Mouse (Mus musculus) hindbrain, embryonic 13.5 days (tissue): ENCODE results near the gene Errfi1. TPM values are rescaled to one million over a fixed set of nuclear protein-coding genes. Genes with fewer than 3 reads are reported as not detected.
"Not testable (repeated sequence)": the region's sequence is repeated elsewhere in the genome, so short reads cannot be mapped to it uniquely, and the experiment has no call there.

Source experiments
- ATAC-seq: fragments of 200-750 bp; cut with Nextera tagmentation; 2 replicates; pipeline ENCODE4 v1.8.0; 2017; ENCODE audit warnings: moderate TSS enrichment; ENCODE audit not compliant: low FRiP score
- H3K27ac ChIP-seq: fragments of 300-500 bp; sonication (generic); 2 replicates; pipeline ENCODE4 v1.5.1; 2015; ENCODE audit warnings: inconsistent platforms, mild to moderate bottlenecking, moderate library complexity
- H3K27me3 ChIP-seq: fragments of 300-500 bp; sonication (generic); 2 replicates; pipeline ENCODE4 v1.6.1; 2015; ENCODE audit warnings: mild to moderate bottlenecking, inconsistent platforms
- H3K36me3 ChIP-seq: fragments of 300-500 bp; sonication (generic); 2 replicates; pipeline ENCODE4 v1.6.1; 2015; ENCODE audit warnings: mild to moderate bottlenecking, inconsistent platforms
- H3K4me1 ChIP-seq: fragments of 300-500 bp; sonication (generic); replicated peaks from 2 replicates; pipeline ENCODE4 v1.6.1; 2015; ENCODE audit warnings: inconsistent platforms
- H3K4me2 ChIP-seq: fragments of 300-500 bp; sonication (generic); 2 replicates; pipeline ENCODE4 v1.6.1; 2015; ENCODE audit warnings: inconsistent platforms, mild to moderate bottlenecking, moderate library complexity
- H3K4me3 ChIP-seq: fragments of 300-500 bp; sonication (generic); 2 replicates; pipeline ENCODE4 v1.5.1; 2015; ENCODE audit warnings: mild to moderate bottlenecking, inconsistent platforms
- H3K9ac ChIP-seq: fragments of 300-500 bp; sonication (generic); 2 replicates; pipeline ENCODE4 v1.6.1; 2015; ENCODE audit warnings: mild to moderate bottlenecking, inconsistent platforms
- H3K9me3 ChIP-seq: fragments of 300-500 bp; sonication (generic); 2 replicates; pipeline ENCODE4 v1.6.1; 2016; ENCODE audit warnings: inconsistent platforms
- WGBS: fragments of 180-500 bp; shearing (Covaris S2); methylation state at CpG from one replicate; pipeline ENCODE4 v1.1.7; 2015; 5-methylcytosine and 5-hydroxymethylcytosine counted together
- polyA plus RNA-seq: library from polyadenylated mRNA; unstranded; fragments of >200 nt; fragmentation: Nextera tagmentation; extraction: Ambion mirVana; gene quantifications from 2 replicates; pipeline ENCODE4 v1.2.1, GENCODE M21; 2015

The Errfi1 gene
- polyA plus RNA-seq, 1 experiment from 2014 or later: 29.5 TPM

DNA sequence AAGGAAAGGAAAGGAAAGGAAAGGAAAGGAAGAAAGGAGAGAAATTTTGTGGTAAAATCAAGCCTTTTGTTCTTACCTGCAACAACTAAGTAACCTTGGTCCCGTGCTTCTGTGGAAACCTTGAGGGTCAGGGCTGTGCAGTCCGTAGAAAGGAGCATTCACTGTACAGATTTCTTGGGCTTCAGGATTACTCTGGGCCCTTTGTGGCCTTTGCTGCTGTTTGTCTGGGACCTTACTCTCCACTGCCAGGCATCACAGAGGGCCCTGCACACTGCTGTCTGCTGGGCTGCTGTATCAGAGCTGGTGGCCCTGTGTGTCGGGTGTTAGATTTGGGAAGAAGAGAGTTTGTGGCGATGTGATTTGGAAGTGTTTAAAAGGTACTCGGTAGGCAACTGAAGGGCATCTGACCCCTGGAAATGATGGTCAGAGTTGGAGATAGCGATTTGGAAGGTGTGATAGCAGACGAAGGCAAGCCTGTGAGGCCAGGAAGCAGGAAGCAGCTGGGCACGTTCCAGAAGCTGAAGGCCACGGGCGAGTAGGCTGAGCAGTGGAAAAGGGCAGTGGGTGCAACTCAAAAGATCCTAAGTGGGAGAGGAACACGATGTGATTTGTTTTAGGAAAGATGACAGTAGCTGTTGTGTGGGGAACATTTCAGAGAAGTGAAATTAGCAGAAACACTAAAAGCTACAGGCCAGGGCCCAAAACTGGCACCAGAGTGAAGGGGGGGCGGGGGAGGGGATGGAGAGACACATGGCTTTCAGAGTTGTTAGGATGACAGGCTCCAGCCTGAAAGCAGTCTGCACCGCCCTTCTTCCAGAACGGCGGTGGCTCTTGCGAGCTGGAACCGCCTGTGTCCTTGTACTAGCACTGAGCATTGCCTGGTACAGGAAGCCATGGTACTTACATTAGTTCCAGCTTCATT is 15.8 kb downstream of the Errfi1 start:
- Histone ChIP-seq H3K4me1 (peaks cover 26% of the 10 kb centered on the region), H3K9ac (0 out of 2 replicates have a peak overlapping the region, but pooled peaks have one; percentile 29), H3K4me2 (no peak overlapping the region), H3K4me3 (no peak overlapping the region), H3K27me3 (no peaks in the 10 kb centered on the region), H3K36me3 (peaks cover 31% of the 10 kb centered on the region), H3K27ac (no peak overlapping the region), H3K9me3 (no peaks in the 10 kb centered on the region)
- ATAC-seq: no peak
- 77% methylated on average over 17 of the region's 17 CpGs for WGBS

DNA sequence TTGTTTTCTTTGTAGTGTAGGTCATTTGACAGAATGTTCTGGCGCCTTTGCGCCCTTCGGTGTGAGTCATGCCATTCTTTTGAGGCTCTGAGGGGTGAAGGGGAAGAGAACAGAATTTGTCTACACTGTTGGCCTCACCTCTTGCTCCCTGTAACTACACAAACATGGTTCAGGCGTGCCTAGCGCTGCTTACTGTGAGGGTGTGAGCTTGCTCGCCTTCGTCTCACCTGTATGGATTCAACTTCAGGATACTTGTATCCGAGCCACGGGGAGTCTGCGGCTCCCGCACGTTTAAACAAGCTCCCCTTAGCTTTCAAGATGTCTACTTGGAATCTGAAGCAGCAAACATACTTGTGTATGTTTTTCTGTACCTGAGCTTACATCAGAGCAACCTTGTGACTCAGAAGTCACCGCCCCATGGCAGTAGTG is 17.3 kb downstream of the Errfi1 start:
- no peak for ATAC-seq
- peak overlapping the region; percentile 49; the same call in 1 of the 2 replicates for H3K9ac ChIP-seq
- 87% methylated on average over 13 of the region's 13 CpGs for WGBS
- H3K4me2 ChIP-seq: no peak overlapping the region
- no peak overlapping the region for H3K4me3 ChIP-seq
- H3K27me3 ChIP-seq: no peaks in the 10 kb centered on the region
- H3K27ac ChIP-seq: peak overlapping the region; percentile 83
- no peaks in the 10 kb centered on the region for H3K9me3 ChIP-seq
- peaks cover 26% of the 10 kb centered on the region for H3K36me3 ChIP-seq
- H3K4me1 ChIP-seq: peaks cover 22% of the 10 kb centered on the region

DNA sequence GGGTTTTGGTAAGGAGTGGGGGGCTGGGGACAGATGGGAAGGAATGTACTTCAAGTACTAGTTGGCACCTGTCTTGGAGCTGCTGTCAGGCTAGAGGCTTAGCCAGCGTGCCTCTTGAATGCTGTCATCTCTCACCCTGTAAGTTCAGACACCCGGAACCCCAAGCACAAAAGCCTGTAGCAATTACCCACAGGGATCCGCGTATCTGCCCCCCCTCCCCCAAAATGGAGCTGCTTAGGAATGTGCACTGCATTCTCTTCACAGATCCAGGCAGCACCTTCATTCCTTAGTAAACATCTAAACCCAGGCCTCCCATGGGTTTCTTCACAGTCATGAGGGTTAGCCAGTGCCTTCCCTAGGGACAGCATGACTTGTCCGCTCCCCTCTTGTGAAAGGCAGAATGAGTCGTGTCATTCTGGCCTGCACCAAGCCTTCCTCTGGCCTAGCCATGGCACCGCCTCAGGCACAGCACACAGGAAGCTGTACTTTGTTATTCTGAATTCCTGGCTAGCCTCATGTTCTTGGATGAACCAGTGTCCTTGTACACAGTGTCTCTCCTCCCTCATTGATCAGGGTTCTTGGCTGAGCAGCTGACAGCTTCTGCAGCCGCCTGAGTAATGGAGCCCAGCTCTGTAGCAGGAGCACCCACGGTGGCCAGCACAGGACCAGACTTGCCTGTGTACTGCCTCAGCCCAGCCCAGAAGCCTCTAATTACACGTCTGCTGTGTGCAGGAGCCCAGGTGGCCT is 17.8 kb downstream of the Errfi1 start:
- Histone ChIP-seq H3K27me3 (no peaks in the 10 kb centered on the region), H3K9ac (peak overlapping the region; percentile 49), H3K27ac (peak overlapping the region; percentile 83), H3K4me2 (no peak overlapping the region), H3K9me3 (no peaks in the 10 kb centered on the region), H3K4me3 (no peak overlapping the region), H3K4me1 (peaks cover 22% of the 10 kb centered on the region), H3K36me3 (peaks cover 20% of the 10 kb centered on the region)
- ATAC-seq: peak; percentile 82
- WGBS: 22% methylated on average over 10 of the region's 10 CpGs

DNA sequence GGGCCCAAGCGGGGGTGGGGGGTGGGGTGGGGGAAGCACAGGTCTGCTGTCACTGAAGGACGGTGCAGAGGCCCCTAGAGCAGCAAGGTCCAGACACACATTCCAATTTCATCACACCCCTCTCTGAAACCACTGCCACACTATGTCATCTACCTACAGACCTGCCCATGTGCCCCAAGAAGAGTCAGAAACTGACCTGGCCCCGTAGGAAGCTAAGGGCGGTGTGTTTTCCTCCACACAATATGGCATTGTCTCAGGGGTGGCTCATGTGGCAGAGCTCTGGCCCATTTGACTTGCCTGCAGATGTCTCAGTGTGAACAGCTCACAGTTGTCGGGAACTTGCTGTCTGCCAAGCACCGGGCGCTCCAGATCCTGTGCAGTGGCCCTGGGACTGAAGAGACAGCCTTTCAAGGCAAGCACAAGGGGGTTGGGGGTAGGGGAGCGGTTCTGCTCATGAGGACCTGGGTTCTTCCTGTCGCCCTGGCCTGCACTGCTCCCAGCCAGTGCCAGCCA is 18.5 kb downstream of the Errfi1 start:
- Histone ChIP-seq H3K4me2 (no peak overlapping the region), H3K27ac (peak overlapping the region; percentile 83), H3K4me3 (no peak overlapping the region), H3K27me3 (no peaks in the 10 kb centered on the region), H3K9me3 (no peaks in the 10 kb centered on the region), H3K9ac (peak overlapping the region; percentile 49), H3K36me3 (peaks cover 13% of the 10 kb centered on the region), H3K4me1 (peaks cover 22% of the 10 kb centered on the region)
- peak; percentile 21 for ATAC-seq
- WGBS: 35% methylated on average over 9 of the region's 9 CpGs

DNA sequence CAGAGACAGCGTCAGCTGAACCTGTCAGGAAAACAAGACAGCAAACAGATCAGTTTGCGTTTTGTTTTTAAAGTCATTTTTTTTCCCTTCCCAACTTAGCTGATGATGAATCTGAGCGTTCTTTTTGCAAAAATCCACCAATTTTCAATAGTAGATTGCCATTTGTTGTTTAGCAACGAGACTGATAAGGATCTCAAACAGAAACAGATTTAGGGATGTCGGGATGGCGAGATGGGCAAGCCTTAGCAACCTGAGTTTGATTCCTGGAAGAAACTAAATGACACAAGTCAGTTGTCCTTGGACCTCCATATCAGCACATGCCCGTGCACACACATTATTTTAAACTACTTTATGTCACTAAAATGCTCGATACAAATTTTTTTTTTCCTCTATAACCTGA is 19.0 kb downstream of the Errfi1 start:
- Histone ChIP-seq H3K4me1 (peaks cover 22% of the 10 kb centered on the region), H3K27me3 (no peaks in the 10 kb centered on the region), H3K4me2 (no peak overlapping the region), H3K27ac (peak overlapping the region; percentile 83), H3K9ac (no peak overlapping the region; the same call in 1 of the 2 replicates), H3K4me3 (no peak overlapping the region), H3K9me3 (no peaks in the 10 kb centered on the region), H3K36me3 (peaks cover 9% of the 10 kb centered on the region)
- WGBS: 88% methylated on average over 8 of the region's 8 CpGs
- ATAC-seq: no peak

DNA sequence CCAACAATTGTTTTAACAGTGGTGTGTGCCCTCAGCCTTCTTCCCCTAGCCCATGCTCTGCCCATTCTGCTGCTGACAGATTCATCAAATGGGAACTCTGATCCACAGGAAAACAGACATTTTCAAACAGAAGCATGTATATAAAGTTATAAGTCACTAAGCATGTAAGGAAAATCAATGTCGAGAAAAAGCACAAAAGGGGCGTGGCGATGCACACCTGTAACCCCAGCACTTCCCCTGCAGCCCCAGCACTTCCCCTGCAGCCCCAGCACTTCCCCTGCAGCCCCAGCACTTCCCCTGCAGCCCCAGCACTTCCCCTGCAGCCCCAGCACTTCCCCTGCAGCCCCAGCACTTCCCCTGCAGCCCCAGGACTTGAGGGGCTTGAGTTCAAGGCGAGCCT is 20.7 kb downstream of the Errfi1 start:
- Histone ChIP-seq H3K4me1 (peaks cover 22% of the 10 kb centered on the region), H3K9me3 (peaks cover 15% of the 10 kb centered on the region)
- not testable (repeated sequence) for H3K36me3 ChIP-seq, ATAC-seq, H3K4me2 ChIP-seq, H3K9ac ChIP-seq, H3K27me3 ChIP-seq, H3K4me3 ChIP-seq, H3K27ac ChIP-seq
- WGBS: 87% methylated on average over 4 of the region's 4 CpGs

DNA sequence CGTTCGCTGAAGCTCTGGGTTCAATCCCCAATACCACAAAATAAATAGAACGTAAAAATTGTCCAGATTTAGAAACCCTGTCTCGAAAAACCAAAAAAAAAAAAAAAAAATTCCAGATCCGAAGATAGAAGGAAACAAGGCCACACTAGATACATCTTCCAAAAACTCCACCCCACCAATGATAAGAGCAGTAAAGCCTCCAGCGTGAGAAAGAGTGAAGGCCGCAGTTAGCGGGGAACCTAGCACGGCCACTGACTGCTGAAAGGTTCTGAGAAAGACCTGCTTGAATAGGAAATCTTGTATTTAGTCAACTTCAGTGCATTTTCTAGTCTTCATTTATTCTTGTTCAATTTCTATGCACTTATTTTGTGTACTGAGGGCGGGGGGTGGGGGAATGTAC is 21.7 kb downstream of the Errfi1 start:
- H3K4me3 ChIP-seq: no peak overlapping the region
- H3K9me3 ChIP-seq: peaks cover 24% of the 10 kb centered on the region
- peaks cover 18% of the 10 kb centered on the region for H3K4me1 ChIP-seq
- peaks cover 15% of the 10 kb centered on the region for H3K36me3 ChIP-seq
- no peak overlapping the region for H3K27ac ChIP-seq
- H3K27me3 ChIP-seq: no peaks in the 10 kb centered on the region
- no peak overlapping the region for H3K4me2 ChIP-seq
- ATAC-seq: no peak
- WGBS: 90% methylated on average over 10 of the region's 10 CpGs
- H3K9ac ChIP-seq: no peak overlapping the region

DNA sequence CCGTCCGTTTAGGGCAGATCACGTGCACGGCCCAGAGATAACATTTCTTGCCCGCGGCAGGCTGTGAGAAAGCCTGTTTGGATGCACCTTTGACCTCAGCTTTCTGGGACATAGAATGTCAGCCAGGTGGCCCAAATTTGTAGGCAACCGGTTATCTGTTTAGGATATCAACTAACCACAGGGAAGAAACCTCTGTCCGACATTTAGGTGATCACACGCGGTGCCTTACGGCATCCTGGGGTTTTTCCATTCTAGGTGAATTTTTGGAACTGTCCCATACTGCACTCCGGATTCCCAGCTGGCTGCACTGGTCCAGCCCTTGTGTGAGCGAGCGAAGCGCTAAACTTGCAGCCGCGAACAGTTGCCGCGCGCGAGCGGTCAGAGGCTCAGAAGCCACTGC is 25.9 kb downstream of the Errfi1 start:
- H3K36me3 ChIP-seq: peaks cover 15% of the 10 kb centered on the region
- no peak overlapping the region for H3K4me3 ChIP-seq
- ATAC-seq: no peak
- no peak overlapping the region for H3K4me2 ChIP-seq
- H3K27me3 ChIP-seq: no peaks in the 10 kb centered on the region
- no peaks in the 10 kb centered on the region for H3K4me1 ChIP-seq
- H3K27ac ChIP-seq: no peak overlapping the region
- H3K9ac ChIP-seq: no peak overlapping the region
- peaks cover 24% of the 10 kb centered on the region for H3K9me3 ChIP-seq
- 96% methylated on average over 22 of the region's 22 CpGs for WGBS

DNA sequence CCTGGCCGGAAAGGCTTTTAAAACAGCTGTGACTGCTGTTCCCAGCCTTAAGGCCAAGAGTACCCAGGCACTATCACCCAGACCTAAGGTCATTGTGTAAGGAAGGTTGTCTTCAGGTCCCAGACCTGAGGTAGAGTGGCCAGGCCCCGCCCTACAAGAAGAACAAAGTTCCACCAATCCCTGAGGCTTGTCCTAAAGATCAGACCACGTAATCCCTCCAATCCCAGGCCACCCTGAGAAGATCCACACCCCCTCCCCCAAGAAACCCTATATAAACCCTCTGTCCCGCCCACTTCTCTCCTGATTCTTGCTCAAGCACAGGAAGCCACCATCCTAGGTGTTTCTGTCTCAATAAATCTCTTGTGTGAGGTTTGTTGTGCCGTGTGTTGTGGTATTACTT is 26.6 kb downstream of the Errfi1 start:
- Histone ChIP-seq H3K36me3 (peaks cover 15% of the 10 kb centered on the region), H3K9ac (no peak overlapping the region), H3K4me2 (no peak overlapping the region), H3K4me1 (no peaks in the 10 kb centered on the region), H3K27me3 (no peaks in the 10 kb centered on the region), H3K4me3 (no peak overlapping the region), H3K27ac (no peak overlapping the region), H3K9me3 (peaks cover 24% of the 10 kb centered on the region)
- WGBS: 85% methylated on average over 5 of the region's 5 CpGs
- ATAC-seq: no peak

DNA sequence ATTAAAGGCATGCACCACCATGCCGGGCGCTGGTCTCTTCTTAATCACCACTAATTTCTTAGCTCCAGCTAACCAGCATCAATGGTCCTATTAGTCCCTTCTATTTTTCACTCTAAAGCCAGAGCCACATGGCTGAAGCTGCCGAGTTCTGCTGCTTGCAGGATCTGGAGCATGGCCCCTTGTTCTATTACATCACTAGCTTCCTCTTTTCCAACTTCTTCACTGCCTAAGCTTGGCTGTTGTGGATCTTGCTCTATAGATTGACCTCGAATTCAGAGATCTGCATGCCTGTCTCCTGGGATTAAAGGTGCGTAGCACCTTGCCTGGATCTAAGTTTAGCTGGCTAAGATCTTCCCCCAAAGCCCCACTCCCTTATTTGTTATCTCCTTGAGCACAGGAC is 28.9 kb downstream of the Errfi1 start:
- Histone ChIP-seq H3K4me3 (no peak overlapping the region), H3K4me1 (no peaks in the 10 kb centered on the region), H3K9me3 (peaks cover 24% of the 10 kb centered on the region), H3K9ac (no peak overlapping the region), H3K27ac (no peak overlapping the region), H3K4me2 (no peak overlapping the region), H3K36me3 (peaks cover 15% of the 10 kb centered on the region), H3K27me3 (no peaks in the 10 kb centered on the region)
- ATAC-seq: no peak
- WGBS: 93% methylated on average over 5 of the region's 5 CpGs

DNA sequence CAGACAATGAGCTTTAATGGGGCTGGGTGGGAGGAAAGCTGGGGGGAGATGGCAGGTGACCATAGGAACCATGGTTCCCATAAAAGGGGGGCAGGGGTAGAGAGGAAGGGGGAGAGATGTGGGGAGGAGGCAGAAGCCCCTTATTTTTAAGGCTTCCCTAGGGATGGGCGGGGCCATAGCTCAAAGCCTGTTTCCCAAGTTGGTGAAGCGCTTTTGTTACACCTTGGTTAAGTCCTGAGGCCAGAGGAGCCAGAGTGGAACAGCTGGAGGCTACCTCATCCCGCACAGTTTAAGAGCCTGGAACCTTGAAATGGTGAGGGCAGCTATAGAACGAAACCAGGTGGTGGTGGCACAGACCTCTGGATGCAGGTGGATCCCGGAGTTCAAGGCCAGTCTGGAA is 34.2 kb downstream of the Errfi1 start:
- ATAC-seq: no peak
- Histone ChIP-seq H3K4me3 (no peak overlapping the region), H3K9me3 (no peaks in the 10 kb centered on the region), H3K9ac (no peak overlapping the region), H3K27me3 (no peaks in the 10 kb centered on the region), H3K27ac (no peak overlapping the region), H3K4me2 (no peak overlapping the region), H3K36me3 (no peaks in the 10 kb centered on the region), H3K4me1 (peaks cover 16% of the 10 kb centered on the region)
- 76% methylated on average over 5 of the region's 5 CpGs for WGBS

DNA sequence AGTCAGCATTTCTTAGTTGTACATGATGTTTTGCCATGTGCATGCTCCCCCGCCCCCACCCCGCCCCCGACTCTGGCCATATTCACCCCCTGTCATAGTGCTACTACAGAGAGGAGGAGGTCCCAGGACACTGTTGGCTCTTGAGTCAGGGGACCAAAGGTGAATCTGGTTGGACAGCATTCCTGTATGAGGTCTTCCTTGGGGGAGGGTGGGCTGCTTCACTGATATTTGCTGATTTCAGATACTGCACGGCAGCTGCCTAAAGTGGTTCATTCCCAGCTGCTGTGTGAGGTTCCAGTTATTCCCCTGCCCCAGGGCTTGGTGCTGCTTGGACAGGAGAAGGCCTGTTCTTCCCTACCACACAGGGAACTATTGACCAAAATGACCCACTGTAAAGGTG is 34.8 kb downstream of the Errfi1 start:
- Histone ChIP-seq H3K27ac (no peak overlapping the region), H3K9ac (no peak overlapping the region), H3K36me3 (no peaks in the 10 kb centered on the region), H3K4me3 (no peak overlapping the region), H3K27me3 (no peaks in the 10 kb centered on the region), H3K4me2 (no peak overlapping the region), H3K9me3 (no peaks in the 10 kb centered on the region), H3K4me1 (peaks cover 16% of the 10 kb centered on the region)
- ATAC-seq: no peak
- WGBS: 83% methylated on average over 4 of the region's 4 CpGs
